Comparison of ENCODE assay signal across 51 mouse cellular contexts in genomic region chr7:86397689-86398088, GRCm38 (mm10). TPM values are rescaled to one million over a fixed set of nuclear protein-coding genes. Genes with fewer than 3 reads are reported as not detected.
"Had no signal": no experiment of that assay in that cellular context is flagged by ENCODE, and none has a peak within 500 bp of the region (broad histone marks: within the 10 kb centered on the region; RNA-seq: fewer than 3 reads in every experiment).

Olfr303 (minus strand) TSS chr7:86397789.

- H3K9ac ChIP-seq: heart, embryonic 12.5 days; heart, embryonic 13.5 days; heart, embryonic 15.5 days; hindbrain, embryonic 12.5 days; hindbrain, embryonic 13.5 days; hindbrain, embryonic 14.5 days; hindbrain, embryonic 15.5 days; intestine, embryonic 15.5 days; kidney, embryonic 15.5 days had no signal

- ATAC-seq: hindbrain, embryonic 16.5 days; hindbrain, postnatal 0 days; inflammation-experienced regulatory T-cells, adult 6 months; intestine, embryonic 15.5 days; intestine, embryonic 16.5 days; intestine, postnatal 0 days had no signal

- DNase-seq: heart, postnatal 10 days; heart, postnatal 14 days; heart, postnatal 36 days; heart, postnatal 4 days; kidney, adult 11 months; kidney, adult 18-20 months; kidney, adult 2 months; kidney, adult 8-10 months; kidney, adult 9 months; kidney, postnatal 10 days; kidney, postnatal 14 days; kidney, postnatal 25 days; kidney, postnatal 36 days; kidney, postnatal 4 days; layer of hippocampus, adult 9-11 months; layer of hippocampus, postnatal 36 days had no signal

- H3K4me3 ChIP-seq: heart, embryonic 10.5 days; heart, embryonic 12.5 days; heart, embryonic 13.5 days; heart, embryonic 15.5 days; hindbrain, embryonic 10.5 days; hindbrain, embryonic 12.5 days; hindbrain, embryonic 13.5 days; hindbrain, embryonic 15.5 days; intestine, embryonic 15.5 days; kidney, embryonic 15.5 days; layer of hippocampus, adult 2 months had no signal

- H3K27me3 ChIP-seq: heart, embryonic 12.5 days; heart, embryonic 13.5 days; heart, embryonic 15.5 days; hindbrain, embryonic 12.5 days; hindbrain, embryonic 13.5 days; hindbrain, embryonic 15.5 days; intestine, embryonic 15.5 days; kidney, embryonic 15.5 days had no signal

- H3K36me3 ChIP-seq: heart, embryonic 10.5 days; heart, embryonic 12.5 days; heart, embryonic 13.5 days; heart, embryonic 15.5 days; hindbrain, embryonic 10.5 days; hindbrain, embryonic 12.5 days; hindbrain, embryonic 13.5 days; hindbrain, embryonic 15.5 days; intestine, embryonic 15.5 days; kidney, embryonic 15.5 days had no signal

- H3K27ac ChIP-seq: heart, embryonic 10.5 days; heart, embryonic 13.5 days; heart, embryonic 15.5 days; hindbrain, embryonic 10.5 days; hindbrain, embryonic 12.5 days; hindbrain, embryonic 13.5 days; hindbrain, embryonic 14.5 days; hindbrain, embryonic 15.5 days; hindbrain, postnatal 0 days; intestine, embryonic 15.5 days; kidney, embryonic 15.5 days; kidney, postnatal 0 days; layer of hippocampus, adult 2 months had no signal

- H3K9me3 ChIP-seq: heart, embryonic 10.5 days; heart, embryonic 12.5 days; heart, embryonic 13.5 days; heart, embryonic 15.5 days; hindbrain, embryonic 10.5 days; hindbrain, embryonic 12.5 days; hindbrain, embryonic 13.5 days; hindbrain, embryonic 15.5 days; intestine, embryonic 15.5 days; kidney, embryonic 15.5 days had no signal

- H3K4me1 ChIP-seq: heart, embryonic 10.5 days; heart, embryonic 12.5 days; heart, embryonic 13.5 days; heart, embryonic 15.5 days; hindbrain, embryonic 10.5 days; hindbrain, embryonic 12.5 days; hindbrain, embryonic 13.5 days; hindbrain, embryonic 15.5 days; intestine, embryonic 15.5 days; kidney, embryonic 15.5 days had no signal

- H3K4me2 ChIP-seq: heart, embryonic 11.5 days; heart, embryonic 12.5 days; heart, embryonic 13.5 days; heart, embryonic 15.5 days; hindbrain, embryonic 12.5 days; hindbrain, embryonic 13.5 days; hindbrain, embryonic 14.5 days; hindbrain, embryonic 15.5 days; intestine, embryonic 15.5 days; kidney, embryonic 15.5 days had no signal

RNA-seq across cellular contexts. Expression of gene Olfr303, which starts in this region (rescaled TPM):
- total RNA-seq: heart, postnatal 10 days; heart, postnatal 14 days; heart, postnatal 25 days; heart, postnatal 36 days; heart, postnatal 4 days; hematopoietic stem cell, adult 5-6 weeks; hindbrain, postnatal 0 days; layer of hippocampus, adult 18-20 months; layer of hippocampus, adult 2 months; layer of hippocampus, adult 8-10 months; layer of hippocampus, postnatal 10 days; layer of hippocampus, postnatal 14 days; layer of hippocampus, postnatal 25 days; layer of hippocampus, postnatal 36 days; left cerebral cortex, adult 18-20 months had no signal
- polyA plus RNA-seq: heart, embryonic 10.5 days; heart, embryonic 11.5 days; heart, embryonic 12.5 days; heart, embryonic 13.5 days; heart, embryonic 14.5 days; heart, embryonic 15.5 days; heart, embryonic 16.5 days; heart, postnatal 0 days; hindbrain, embryonic 10.5 days; hindbrain, embryonic 11.5 days; hindbrain, embryonic 12.5 days; hindbrain, embryonic 13.5 days; hindbrain, embryonic 14.5 days; hindbrain, embryonic 15.5 days; hindbrain, embryonic 16.5 days; hindbrain, postnatal 0 days; inflammation-experienced regulatory T-cells, adult 6 months; intestine, embryonic 14.5 days; intestine, embryonic 15.5 days; intestine, embryonic 16.5 days; intestine, postnatal 0 days; kidney, adult 2 months; kidney, embryonic 14.5 days; kidney, embryonic 15.5 days; kidney, embryonic 16.5 days; kidney, postnatal 0 days; large intestine, adult 2 months had no signal
